Mouse (Mus musculus) CH12F3 (cell line): ENCODE measurements around the gene Ddc.

Source experiments
- in situ Hi-C: fragments of 300-500 bp; cut with MboI; formaldehyde crosslinking; loops from 2 replicates; pipeline ENCODE4 v1.14.3; 2020; ENCODE audit warnings: low sequenced_read_pairs

The Ddc gene

DNA sequence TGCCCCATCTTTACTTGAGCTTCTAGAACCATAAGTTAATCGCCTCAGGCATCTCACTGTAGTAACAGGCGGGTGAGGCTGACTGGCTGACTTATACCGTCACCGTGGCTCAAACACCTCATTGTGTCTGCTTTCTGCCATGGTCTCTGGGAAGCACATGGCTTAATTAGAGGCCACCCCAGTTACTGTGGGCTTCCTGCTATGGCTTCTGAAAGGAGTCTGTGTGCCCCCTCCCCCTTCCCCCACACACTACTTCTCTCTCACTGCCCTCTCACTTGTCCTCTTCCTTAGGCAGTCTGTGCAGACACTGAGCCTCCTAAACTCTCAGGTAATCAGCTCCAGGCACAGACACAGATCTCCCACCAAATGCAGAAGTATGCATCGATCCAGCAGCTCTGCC is 69.7 kb downstream of the Ddc start:
- in situ Hi-C loops = no loop called here

DNA sequence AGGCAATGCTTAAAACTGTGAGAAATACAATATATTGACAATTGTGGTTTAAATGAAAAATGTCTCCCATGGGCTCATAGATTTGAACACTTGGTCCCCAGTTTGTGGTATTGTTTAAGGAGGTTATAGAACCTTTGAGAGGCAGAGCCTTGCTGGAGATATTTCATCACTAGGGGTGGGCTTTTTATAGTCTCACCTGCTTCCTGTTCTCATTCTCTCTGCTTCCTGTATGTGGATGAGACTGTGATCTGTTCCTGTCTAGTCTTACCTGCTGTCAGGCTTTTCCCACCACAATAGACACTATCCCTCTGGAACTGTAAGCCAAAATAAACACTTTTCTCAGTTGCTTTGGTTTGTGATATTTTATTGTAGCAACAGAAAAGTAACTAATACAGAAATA is 71.5 kb downstream of the Ddc start:
- in situ Hi-C loops = no loop called here

DNA sequence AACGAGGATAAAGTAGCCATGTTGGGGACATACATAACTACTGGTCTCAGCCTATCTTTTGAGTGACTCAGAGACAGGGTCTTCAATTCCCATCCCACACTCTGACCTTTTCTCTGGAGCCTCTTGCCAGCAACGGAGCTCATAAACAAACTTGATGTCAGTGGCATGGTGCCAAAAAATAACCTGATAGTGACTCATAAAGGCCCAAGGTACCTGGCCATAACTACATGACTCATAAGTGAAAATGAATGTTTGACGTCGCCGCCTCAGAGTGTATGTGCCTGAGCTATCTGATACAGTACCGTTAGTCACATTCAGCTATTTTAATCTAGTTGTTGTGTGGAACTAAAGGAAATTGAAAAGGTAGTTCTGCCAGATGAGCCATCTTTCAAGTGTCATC is 72.3 kb downstream of the Ddc start:
- in situ Hi-C loops = no loop called here

DNA sequence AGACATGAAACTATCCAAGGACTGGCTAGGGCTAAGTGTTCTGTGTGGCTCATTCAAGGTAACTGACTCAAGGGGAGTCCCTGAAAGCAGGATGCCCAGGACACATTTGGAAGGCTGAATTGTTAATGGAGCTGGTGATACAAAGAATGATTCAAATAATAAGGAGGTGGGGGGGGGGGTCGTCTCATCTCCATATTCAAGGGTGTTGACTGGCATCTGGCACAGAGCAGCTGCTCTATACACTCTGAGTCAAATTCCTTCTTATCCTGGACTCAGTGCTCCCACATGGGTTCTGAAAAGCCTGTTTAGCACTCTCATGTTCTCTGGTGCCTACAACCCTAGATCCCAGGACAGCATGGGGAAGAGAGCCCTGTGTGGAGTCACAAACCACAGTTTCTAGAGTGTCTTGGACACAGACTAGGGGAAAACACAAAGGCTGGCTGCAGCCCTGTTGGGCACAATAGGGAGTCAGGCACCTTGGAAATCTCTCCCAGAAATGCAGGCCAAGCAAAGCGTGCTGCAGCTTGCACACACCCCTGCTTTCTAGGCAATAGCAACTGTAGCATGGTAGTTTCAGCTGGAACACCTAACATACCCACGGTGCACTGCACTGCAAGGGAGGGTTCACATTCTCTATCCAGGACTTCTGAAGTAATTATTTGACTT is 72.8 kb downstream of the Ddc start:
- in situ Hi-C loops = no loop called here

DNA sequence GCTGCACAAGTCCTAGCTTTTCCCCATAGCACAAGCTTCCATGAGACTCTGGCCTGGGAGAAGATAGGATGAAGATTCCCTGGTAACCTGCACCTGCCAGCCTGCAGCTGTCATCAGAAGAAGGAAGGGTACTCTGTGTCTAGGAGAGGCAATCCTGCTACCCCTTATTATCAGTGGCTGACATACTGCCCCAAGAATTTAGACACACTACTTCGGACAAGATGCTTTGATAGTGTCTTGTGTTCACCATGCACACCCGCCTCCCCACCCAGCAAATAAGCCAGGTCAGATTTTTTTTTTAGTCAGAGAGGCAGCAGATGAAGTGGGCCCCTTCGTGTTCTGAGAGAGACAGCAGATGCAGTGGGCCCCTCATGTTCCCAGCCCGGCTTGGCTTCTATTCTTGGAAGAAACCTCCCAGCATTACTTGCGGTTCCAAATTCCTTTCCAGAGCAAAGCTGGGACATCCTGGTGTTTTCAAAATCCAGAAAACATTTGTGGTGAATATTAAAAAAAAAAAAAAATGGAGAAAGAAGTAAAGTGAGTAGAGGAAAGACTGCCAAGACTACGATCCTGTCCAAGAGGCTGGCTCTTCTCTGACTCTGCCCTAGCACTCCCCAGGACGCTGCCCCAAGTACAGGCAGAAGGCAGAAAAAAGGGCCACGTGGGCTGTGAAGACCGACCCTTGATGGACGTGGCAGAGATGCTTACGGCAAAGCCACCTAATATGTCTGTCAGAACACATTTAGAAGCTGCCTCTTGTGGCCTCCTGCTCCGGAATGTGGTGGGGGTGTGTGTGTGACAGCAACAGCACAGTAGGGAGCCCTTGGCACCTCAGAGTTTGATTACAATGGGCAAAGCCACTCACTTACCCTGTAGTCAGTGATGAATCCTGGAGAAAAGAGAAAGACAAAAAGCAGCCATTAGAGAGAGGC is 73.7 kb downstream of the Ddc start:
- in situ Hi-C loops = no loop called here

DNA sequence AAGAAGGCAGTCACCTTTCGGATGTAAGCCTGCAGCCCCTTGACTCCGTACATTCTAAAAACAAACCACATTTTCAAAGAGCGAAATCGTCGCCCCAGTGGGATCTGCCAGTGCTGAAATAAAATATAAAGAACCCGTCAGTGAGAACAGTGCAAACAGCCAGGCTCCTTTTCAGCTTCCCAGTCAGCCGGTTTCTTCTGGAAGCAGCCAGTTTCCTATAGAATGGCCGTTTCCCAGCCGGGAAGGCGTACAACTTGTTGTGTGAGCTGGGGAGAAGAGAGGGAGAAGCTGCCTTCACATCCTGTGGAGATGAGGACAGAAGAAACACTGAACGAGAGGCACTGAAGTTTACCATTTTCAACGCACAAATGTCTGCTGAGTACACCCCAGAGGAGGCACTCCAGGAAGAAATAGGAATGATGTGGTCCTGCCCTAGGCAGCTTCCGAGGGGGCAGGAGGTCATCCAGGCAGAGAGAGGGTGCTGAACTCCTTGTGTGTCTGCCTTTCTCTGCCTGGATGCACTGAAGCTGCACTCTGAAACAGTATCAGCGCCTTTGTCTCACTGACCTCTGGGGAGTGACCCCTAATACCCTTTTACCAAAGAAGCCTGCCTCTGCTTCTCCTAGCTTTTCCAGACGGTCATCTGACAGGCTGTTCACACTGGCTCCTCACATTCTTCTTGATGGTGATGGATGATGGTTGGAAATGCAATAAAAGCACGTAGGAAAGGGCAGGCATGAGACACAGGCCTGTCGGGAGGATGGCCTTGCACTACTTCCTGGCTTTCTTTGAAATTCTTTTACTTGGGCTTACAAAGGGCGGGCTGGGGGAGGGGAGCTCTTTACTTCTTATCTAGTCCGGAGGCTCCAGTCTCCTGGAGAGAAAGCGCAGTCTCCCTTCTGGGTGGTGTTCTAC is 75.5 kb downstream of the Ddc start:
- in situ Hi-C loops = no loop called here

DNA sequence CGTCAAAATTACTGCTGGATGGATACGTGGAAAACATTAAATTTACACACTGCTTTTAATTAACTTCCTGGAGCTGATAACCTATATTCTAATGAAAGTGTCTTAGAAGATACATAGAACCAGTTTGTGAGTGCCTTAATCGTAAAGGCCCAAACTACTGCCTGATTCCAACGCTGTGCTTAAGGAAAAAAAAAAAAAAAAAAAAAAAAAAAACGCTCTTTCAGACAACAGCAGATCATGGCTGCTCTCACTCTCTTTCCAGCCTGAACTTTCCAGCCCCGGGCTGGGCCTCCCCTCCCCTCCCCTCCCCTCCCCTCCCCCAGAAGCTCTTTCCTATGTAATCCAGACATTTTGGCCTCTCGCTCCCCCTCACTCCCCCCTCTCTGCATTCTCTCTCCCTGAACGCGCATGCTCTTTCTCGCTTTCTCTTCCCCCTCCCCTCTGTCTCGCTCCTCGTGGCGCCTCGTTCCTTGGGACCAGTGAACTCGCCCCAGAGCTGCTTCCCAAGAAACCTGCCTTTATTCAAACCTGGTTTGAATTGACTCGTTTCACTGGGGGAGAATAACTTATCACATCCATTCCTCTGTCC is 76.5 kb downstream of the Ddc start:
- in situ Hi-C loops = no loop called here

DNA sequence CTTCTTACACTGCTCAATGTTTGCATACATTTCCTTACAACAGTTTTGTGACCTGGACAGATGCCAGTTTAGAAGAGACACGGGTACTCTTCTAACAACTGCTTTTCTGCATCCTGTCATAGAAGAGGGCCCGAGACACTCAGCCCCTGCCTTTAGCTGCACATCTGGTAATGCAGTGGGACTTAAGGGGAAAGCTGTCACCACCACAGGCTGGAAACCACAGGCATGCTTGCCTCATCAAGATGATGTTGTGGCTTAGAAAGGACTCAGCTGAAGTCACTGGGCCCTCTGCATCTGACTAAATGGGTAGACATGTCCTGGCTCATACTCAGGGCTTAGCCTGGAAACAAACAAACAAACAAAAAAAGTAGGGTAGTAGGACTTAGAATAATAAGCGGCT is 77.2 kb downstream of the Ddc start:
- in situ Hi-C loops = no loop called here

DNA sequence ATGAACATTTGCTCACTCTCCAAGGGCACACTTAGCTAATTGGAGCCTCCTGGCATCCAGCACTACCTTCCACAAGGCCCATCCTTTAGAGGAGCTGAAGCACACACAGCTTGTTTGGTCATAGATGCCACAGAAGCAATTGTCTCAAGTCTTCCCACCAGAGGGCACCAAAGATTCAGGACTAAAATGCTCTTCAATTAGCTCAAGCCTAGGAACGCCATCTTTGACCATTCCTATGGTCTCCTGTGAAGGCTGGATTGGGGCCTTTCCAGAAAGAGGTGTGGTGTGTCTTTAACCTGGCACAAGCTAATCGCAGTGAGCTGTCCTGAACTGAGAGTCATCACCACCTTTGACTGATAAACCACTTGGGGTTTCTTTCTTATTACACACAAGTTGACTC is 77.7 kb downstream of the Ddc start:
- in situ Hi-C loops = no loop called here

DNA sequence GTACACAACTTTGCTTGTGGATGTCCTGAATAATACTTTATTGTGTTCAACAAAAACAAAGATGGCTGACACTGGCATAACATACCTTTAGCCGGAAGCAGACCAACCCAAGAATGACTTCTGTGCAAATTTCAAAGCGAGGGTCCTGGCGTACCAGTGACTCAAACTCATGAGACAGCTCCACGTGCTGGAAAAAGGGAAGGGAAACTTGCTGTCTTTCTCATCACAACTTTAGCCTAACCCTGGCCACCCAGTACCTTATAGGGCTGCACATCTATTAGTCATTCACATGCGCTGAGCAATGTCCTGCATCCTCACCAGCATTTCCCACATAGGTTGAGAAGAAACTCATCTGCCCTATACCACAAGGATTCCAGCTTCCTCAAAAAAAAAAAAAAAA is 78.7 kb downstream of the Ddc start:
- in situ Hi-C loops = no loop called here

DNA sequence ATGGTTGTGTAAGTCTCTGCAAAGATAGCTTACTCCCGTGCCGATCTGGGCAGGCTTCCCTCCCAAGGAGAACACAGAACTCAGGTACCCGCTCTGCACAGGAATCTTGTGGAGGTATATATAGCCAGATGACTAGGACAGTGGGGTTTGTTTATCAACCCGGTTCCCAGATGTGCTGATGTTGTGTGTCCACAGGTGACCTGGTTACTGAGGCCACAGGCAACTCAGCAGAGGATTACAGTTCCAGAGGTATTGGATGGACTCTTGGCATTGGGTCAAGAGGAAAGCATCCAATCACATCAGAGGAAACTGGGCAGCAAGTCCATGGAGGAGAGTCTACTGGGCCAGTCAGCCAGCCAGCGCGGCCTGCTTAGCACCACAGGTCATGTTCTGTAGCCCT is 79.1 kb downstream of the Ddc start:
- in situ Hi-C loops = no loop called here

DNA sequence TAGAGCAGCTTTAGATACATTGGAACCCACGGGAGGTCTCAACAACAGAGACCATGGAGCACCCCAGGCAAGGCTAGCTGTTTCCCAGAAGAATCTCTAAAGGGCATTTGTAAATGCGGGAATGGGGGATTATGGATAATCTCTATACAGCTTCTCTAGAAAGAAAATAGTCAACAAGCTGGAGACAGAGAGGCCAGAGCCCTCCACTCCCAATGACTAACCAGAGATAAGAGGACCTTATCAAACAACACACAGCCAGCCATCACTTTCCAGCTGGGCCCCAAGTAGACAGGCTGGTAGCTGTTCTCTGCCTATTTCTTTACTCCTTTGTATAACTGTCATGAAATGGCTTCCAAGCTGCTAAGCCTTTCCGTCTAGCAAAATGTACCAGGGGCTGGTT is 82.2 kb downstream of the Ddc start:
- in situ Hi-C loops = no loop called here

DNA sequence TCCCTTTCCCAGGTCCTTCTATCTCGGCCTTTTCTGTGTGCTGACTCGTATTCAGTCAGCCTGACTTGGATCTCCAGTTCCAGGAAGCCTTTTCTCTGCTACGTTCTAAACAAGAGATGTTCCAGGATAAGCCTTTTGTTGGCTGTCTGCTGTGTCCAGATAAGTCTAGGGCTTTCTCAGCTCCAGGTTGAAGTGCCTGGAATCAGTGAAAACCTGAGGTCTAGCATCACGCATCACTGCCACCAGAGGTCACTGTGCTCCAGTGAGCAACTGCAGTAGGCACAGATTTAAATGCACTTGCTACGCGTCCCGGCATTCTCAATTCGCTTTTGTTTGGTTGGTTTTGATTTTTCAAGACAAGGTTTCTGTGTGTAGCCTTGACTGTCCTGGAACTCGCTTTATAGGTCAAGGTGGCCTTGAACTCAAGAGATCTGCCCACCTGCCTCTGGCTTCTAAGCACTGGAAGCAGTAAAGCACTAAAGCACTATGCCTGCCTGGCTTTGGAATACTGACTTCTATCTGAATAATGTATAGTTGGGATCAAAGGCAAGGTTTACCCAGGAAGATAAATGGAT is 86.0 kb downstream of the Ddc start:
- in situ Hi-C loops = loop anchor here (5.0 kb wide), 1 partner anchor 160 kb away; no protein-coding TSS in a partner anchor

DNA sequence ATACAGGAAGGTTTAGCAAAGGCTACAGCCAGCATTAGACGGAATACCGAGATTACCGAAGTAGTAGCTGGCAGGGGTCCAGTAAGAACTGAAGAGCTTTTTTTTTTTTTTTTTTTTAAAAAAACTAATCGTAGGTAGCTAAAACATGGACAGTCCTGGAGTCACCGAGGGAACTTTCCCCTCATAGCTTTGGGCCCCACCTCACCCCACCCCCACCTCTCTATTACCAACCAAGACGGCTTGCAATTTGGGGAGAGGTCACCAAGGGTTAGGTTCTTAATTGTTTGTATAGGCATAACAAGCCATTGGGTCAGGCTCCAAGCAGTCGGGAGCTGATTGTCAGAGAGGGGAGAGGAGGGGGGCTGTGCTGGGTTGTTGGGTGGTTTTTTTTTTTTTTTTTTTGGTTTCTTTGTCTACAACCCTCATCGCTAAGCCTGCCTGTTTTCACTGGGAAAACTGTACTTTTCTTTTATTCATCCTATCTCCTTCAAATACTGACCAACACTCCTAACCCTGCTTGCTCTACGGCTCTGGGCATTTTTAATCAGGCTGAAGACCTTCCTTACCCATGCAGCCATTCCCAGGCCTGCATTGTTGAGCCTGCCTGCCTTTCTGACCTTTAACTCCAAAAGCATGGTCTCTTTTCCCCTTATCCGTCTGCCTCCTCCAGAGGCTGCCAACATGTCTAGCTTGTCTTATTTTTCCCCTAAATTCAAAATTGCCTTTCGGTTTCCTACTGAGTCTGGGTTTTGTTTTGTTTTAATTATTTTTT is 88.4 kb downstream of the Ddc start:
- in situ Hi-C loops = loop anchor here (5.0 kb wide), 1 partner anchor 163 kb away; no protein-coding TSS in a partner anchor

DNA sequence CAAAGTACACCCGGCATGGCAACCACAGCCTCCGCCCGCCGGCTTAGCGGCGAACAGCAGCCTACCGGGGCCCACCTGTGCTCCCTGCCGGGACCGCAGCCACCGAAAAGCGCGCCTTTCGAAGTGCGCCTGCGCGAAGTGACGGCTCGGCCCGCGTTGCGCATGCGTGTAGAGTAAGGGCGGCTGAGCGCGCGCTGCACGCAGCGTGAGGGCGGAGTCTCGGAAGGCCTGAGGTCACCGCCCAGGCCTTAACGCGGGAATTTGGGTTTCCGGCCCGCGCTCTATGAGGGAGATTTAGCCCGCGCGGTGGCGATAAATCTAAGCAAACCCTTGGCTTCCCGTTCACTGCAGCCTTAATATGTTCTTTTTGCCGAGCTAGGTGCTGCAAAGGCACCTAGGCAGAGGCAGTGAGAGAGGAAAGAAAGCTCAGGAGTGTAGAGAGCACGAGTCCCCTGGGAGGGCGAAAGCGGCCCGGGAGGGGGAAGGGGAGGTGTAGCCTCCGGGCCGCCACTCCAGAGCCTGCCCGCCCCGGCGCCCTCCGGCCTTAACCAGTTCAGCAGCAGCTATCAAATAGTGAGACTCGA is 89.0 kb downstream of the Ddc start, which contains the start of gene Fignl1:
Fignl1 (minus strand) TSS at position 143 of the 584 bp plus-strand sequence.
- in situ Hi-C loops = no loop called here

DNA sequence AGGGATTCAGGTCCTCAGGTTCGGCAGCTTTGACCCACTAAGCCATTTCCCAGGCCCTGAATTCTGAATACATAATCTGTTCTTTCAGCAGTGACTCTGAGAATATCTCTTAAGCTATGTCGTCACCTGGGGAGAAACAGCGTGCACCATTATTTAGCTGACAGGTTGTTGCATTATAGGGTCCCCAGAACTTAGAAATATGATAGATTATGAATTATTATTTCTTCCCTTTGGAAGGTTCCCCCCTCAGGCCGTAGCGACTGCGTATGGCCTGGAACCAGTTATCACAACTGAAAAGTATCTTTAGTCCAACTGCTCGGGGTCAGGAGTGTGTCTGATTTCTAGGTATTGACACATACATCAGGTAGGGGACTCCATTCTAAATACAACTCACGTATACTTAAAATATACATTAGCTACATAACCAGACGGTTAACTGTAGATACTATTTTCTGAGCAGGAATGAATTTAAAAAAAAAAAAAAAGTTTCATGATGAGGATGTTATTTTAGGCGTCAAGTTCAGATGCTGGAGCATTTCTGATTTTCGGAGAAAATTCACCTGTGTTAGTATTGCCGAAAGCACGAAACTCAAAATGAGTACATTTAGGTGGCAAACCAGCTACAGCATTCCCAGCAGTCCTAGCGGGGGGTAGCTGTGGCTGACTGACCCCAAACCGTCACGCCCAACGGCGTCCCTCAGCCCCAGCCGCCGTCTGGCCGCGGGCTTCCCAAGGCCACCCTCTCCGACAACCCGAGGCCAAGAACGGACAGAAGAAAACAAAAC is 89.7 kb downstream of the Ddc start:
- in situ Hi-C loops = no loop called here

DNA sequence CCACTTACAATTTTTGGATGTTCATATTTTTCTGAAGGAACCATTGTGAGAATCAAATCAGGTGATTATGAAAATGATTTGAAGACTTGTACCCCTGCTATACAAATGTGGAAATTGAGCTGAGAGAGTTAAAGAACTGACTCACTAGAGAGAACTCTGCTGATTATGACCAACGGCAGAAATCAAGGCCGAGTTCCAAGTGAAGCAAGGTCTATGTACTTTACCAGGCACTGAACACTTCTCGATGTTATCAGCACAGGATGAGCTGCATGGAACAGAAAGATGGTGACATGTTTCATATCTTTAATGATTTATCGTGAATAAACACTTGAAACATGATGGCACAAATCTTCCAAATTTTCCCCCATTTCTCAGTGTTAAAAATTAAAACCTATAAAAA is 92.0 kb downstream of the Ddc start:
- in situ Hi-C loops = no loop called here

DNA sequence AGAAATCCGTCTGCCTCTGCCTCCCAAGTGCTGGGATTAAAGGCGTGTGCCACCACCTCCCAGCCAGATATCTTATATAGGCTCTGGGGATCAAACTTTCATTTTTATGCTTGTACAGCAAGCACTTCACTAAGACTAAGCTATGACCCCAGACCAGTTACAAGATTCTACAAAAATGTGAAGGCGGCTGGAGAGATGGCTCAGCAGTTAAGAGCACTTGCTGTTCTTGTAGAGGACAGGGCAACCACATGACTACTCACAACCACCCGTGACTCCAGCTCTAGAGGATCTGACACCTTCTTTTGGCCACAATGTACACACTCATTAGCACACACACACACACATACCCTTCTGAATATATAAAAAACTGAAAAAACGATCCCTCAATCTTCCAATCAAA is 93.5 kb downstream of the Ddc start:
- in situ Hi-C loops = no loop called here
